Mouse (Mus musculus) cerebellum, adult 8-10 months (tissue): Measurements from ENCODE around the gene Tmem37.

Experiments used
- DNase-seq: peaks from one replicate; pipeline ENCODE4 v3.0.0; 2022

Tmem37 gene

GRCm38 (mm10) chr1:120055475-120055874 is 18.4 kb downstream of the Tmem37 start:
- no peak for DNase-seq

DNA sequence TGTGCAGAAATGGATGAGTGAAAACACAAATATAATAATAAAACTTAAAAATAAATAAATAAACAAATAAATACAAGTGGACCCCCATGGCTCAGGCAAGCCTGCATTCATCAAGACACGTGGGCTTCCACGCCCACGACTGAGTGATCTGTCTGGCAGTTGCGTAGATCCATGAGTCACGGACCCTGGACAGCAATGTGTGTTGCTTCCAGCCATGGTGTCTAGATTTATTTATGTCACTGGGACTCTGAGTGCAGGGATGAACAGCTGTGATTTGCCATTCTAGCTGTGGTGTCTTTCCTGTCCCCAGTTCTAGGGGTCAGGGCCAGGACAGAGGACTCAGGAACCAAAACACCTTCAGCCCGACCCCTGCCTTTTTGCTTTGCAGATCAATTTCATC is 18.9 kb downstream of the Tmem37 start:
- no peak for DNase-seq

DNA sequence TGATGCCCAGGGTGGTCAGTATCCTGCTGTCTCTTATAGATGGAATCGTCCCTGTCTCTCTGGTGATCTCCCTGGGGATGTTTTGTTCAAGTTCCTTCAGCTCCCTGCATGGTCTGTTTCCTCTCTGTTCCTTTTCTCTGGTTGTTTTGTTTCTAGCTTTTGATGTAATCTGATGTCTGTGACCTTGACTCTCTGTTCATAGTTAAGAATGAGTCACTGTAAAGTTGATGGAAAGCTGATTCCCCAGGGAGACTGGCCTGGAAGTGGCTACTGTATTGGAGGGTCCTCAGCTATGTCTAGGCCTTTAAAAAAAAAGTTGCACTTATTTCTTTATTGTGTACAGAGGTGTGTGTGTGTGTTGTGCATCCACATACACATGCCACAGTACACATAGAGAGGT is 22.8 kb downstream of the Tmem37 start:
- no peak for DNase-seq

- no peak for DNase-seq
These were observed 26.5 kb downstream of the Tmem37 start for GRCm38 (mm10) chr1:120047325-120047724.

DNA sequence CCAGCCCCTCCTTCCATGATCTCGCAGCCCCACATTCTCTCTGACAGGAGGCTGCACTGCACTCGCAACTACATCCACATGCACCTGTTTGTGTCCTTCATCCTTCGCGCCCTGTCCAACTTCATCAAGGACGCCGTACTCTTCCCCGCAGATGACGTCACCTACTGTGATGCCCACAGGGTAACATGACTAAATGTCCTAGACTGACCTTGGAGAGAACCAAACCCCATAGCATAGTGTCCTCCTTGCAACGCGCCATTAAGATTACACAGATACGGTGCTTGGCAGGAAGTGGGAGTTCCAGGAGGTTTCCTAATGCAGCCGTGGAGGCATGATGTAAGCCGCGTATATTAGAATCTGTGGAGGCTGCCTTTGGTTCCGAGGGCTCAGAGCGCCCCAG is 29.3 kb downstream of the Tmem37 start:
- no peak for DNase-seq

DNA sequence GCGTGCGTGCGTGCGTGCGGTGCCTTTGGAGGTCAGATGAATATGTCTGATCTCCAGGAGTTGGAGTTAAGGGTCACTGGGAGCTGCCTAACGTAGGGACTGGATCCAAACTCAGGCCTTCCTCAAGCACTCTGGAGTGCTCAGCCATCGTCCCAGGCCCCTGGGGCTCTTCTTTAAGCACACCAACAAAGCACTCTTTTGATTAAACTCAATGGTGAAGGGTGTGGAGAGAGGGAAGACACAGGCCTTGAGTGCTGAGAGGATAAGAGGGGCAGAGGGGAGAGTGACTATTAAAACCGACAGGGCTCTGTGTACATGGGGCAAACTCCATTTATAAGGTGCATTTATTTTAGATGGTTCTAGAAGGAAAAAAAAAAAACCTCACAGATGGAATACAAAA is 31.5 kb downstream of the Tmem37 start:
- DNase-seq, result no peak

DNA sequence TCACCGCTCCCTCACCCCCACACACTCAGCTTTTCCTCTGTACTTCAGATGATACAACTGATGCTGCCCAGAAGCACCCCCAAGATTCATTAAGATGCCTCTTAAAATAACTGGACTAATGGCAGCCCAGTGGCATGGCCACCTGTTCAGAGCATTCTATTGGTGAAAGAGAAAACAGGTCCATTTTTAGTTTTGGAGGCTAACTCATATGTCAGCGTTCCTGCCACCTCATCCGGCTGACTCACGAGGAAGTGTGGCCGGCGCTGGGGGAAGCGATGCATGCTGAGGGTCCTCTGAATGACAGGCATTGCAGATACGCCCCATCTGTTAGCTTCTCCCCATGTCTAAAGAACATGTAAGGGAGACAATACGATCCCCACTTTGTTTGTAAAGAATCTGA is 35.3 kb downstream of the Tmem37 start:
- DNase-seq, result no peak

GRCm38 (mm10) chr1:120037021-120037683 is 36.7 kb downstream of the Tmem37 start:
- no peak for DNase-seq

GRCm38 (mm10) chr1:120035456-120036034 is 38.3 kb downstream of the Tmem37 start:
- DNase-seq, result no peak

DNA sequence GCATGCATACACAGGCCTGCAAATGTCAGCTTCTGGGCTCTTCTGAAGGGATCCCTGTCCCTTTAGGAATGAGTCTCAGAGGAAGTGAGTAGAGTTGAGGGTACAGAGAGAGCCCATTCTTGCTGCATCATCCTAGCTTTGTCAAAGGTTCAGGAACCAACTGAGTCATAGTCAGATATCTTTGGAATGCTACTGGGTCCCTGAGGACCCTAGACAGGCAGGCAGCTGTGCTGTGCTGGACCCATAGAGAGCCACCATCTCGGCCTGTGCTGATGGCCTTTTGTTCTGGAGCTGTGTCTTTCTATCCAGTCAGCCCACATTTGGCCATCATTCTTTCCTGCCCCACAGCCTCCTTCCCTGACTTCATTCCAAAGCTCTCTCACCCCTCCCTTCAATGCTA is 39.1 kb downstream of the Tmem37 start:
- no peak for DNase-seq

DNA sequence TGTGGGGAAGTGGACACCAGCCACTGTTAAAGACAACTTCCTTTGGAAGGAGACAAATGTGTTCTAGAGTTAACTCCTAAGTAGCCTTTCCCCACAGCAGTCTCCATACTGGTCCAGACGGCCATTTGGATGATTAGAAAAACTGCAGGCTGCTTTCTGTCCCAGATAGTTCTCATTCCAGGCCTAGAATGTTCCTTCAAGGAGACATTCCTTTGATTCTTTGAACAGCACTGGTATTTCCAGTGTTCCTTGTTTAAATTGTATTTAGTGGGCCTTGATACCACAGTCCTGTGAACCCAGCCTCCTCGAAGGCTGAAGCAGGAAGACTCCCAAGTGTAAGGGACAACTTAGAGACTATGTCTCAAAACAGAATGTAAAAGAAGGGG is 40.4 kb downstream of the Tmem37 start:
- no peak for DNase-seq

DNA sequence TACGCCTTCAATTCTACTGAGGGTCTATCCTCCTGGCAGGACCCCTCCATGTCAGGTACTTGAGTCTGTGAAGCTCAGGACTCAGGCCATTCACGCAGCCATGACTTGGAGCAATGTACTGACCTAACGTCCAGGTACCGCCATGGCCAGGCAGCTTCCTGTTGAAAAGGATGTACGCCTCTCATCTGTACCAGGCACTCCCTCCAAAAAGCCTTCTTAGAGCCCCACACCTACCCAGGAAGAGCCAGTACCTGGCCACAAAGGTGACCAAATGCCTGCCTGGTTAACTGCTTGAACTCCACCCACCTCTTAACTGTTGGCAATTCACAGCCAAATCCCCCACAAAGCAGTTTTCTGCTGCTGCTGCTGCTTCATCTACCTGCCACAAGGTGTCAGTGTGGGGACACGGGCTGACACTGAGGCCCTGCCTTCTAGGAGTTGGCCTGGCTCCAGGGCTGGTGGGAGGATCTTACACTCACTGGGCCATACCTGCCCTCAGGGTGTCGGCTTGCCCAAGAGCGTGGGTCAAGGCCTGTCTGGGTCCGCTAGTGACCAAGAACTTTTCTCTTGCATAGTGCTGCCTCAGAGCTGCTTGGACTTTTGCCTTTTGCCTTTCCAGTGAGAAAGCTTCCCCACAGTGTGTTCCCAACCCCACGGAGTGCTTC is 40.9 kb downstream of the Tmem37 start:
- DNase-seq, result peak; percentile 45

GRCm38 (mm10) chr1:120030474-120030873 is 43.4 kb downstream of the Tmem37 start:
- DNase-seq, result peak; percentile 41

GRCm38 (mm10) chr1:120027693-120028092 is 46.2 kb downstream of the Tmem37 start:
- DNase-seq, result peak; percentile 22

GRCm38 (mm10) chr1:120025050-120025439 is 48.8 kb downstream of the Tmem37 start:
- DNase-seq, result no peak

DNA sequence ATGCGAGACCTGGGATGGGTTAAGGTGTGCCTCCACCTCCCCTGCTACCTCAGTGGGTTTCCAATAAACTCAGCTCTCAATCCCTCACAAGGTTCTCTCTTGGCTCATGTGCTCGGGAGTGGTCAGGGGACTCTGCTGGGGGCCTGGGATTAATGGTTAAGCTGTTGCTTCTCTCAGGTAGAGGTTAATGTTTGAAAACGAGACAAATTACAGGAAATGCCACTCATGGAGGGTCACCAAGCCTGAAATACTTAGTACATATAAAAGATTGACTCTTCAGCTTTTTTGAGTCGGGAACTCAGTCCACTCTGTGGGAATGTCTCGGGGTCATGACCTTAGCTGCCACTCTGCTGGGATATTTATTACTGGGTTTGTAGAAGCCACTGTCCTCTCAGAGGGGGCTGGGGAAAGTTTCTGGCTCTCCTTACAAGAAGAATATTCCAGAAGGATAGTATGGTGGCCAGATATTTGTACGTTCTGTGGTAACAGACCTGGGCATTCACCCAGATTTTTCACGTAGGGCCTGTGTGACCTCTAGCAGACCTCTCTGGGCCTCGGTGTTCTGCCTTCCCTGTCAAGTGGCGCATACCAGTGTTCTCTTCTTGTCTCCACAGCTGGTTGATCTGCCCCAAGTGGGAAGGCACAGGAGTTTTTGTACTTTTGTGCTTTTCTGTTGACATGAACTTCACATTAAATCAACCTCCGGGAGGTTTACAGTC is 49.4 kb downstream of the Tmem37 start:
- DNase-seq, result no peak

DNA sequence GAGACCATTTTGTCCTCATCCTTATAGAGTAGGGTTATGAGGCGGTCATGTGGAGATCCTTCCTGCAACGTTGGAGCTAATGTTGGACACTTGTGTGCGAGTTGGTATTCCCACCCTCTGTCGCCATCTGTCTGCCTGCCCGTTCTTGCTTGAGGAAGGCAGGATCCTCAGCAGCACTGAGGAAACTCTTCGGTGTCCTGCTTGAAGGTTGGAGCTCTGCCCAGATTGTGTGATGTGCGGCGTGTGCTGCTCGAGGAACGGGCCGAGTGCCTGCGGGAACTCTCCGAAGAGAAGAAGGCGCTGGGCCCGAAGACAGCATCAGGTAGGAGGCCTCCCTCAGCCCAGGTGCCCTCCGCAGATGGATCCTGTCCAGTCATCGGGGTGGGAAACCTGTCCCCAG is 51.9 kb downstream of the Tmem37 start:
- no peak for DNase-seq

- DNase-seq, result no peak
These were observed 53.5 kb downstream of the Tmem37 start for GRCm38 (mm10) chr1:120020322-120020897.

DNA sequence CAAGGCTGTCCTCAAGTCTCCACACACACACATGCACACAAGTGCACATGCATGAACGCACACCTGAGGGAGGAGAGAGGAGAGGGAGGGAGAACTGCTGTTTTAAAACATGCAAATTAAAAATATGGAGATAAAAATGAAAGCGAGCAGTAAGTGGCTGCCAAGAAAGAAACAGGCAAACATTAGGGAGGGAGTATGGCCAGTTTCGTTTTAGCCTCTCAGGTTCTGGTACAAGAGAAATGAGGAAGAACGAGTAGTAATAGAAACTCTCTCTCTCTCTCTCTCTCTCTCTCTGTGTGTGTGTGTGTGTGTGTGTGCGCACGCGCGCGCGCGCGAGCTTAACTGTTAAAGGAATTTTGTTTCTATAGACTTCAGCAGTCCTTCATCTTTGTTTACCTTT is 54.4 kb downstream of the Tmem37 start:
- no peak for DNase-seq

GRCm38 (mm10) chr1:120018900-120019299 is 55.0 kb downstream of the Tmem37 start:
- no peak for DNase-seq
